Mouse (Mus musculus): ENCODE data around the gene Pih1d2. TPM values are rescaled to one million over a fixed set of nuclear protein-coding genes. Genes with fewer than 3 reads are reported as not detected.

The Pih1d2 gene
- total RNA-seq (2021) = 1 to 10 TPM; 2.1 to 2.5 TPM

DNA sequence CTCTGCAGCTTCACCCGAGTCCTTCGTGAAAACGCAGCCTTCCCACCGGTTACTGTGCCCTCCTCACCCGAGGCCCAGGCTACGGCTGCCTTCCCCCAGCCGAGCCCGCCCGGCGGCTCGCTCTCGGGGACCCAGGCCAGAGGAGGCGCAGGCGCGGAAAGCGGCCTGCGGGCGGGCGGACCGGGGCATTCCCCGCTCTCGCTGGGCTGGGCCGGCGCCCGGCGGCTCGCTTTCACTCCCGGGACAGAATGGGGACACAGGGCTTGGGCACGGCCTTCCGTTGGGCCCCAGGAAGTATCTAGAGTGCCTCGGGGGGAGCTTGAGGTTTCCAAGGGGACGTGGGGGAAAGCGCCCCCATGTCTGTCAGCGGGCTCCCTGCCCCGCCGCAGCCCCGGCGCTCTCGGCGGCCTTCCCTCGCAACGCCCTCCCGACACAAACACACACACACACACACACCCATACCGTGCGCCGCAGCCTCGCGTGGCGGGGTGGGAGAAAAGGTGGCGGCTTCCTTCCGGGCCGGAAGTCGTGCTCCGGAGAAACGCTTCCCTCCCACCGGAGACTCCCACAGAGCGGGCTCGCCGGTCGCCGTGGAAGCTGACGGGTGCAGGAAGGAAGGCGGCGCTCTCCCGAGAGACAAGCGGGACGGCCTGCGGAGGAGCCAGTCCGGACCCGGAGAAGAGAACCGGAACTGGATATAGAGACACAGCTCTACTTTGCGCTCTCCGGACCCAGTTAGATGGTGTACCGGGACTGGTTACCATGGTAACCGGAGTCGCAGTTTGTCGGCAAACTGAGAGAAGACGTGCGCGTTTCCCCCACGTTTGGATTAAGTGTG, at the start of gene Pih1d2, which contains the start of gene Nkapd1:
Pih1d2 (plus strand) TSS at position 556 of the 838 bp plus-strand sequence.
Nkapd1 (minus strand) TSS at position 699 of the 838 bp plus-strand sequence.
- intact Hi-C loops (cut with DNase I) = no loop called here
- DNase-seq = peak; percentile 86

DNA sequence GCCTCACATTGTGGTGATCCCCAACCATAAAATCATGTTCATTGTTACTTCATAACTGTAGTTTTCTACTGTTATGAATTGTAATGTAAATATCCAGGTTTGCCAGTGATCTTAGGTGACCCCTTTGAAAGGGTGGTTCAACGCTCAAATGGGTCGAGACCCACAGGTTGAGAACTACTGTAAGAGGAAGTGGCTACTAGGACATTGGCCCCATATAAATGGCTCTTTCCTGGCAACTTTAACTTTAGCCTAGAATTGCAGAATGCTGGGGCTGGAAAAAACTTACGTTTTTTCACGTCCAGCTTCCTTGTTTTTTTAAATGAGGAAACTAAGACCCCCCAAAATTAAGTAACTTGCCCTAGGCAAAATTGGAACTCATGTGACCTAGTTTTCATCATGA, 49.7 kb upstream of the Pih1d2 start:
- intact Hi-C loops (cut with DNase I) = no loop called here
- DNase-seq = no peak

DNA sequence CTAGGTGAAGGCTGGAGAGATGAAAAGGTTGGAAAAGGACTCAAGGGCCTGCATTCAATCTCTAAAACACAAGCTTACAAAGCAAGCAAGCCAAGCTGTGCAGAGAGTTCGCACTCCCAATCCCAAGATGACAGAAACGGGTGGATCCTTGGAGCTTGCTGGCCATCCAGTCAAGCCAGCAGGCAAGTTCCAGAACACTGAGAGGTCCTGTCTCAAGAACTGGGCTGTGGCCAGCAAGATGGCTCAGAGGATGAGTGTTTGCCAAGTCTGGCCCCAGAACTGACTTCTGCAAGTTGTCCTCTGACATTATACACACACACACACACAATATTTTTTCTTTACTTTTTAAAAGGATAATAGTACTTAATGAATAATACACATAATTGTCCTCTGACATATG, 49.2 kb upstream of the Pih1d2 start:
- no peak for DNase-seq
- intact Hi-C loops (cut with DNase I) = no loop called here

DNA sequence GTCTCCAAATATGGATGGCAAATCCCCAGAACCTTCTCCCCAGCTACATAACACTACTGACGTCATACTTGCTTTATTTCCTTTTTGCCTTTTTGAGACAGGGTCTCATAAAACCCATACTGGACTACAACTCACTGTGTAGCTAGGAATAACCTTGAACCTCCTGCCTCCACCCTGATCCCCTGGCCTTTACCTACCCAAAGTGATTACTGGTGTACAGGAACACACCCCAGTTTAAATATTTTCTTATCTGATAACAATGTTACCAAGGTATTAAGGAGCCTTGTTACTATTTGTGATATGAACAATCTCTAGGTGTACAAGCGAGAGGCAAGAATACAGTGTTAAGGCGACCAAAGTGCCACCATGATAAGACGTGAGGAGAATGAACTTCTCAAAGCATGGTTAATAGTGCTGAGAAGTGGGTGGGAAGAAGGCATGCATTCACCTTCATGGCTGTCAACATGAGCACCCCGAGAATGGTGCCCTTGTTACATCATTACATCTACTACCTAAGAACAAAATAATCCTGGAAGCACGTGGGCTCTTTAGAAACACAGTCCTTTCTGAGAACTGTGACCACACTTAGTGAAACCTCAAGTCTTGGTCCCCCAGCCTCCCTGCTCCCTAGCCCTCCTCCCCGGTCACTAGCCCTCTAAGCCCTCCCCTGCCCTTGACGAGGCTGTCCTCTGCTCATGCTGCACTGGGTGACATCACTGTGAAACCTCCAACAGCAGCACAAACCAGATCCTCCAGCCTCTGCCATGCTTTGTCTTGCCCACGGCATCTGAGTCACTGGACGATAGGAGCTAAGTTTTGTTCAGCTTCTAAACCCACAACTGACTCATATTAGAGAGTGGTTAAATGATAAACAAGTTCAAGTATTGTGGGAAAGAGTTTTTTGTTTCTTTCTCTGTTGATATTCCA, 47.3 kb upstream of the Pih1d2 start:
- DNase-seq = no peak
- intact Hi-C loops (cut with DNase I) = no loop called here

DNA sequence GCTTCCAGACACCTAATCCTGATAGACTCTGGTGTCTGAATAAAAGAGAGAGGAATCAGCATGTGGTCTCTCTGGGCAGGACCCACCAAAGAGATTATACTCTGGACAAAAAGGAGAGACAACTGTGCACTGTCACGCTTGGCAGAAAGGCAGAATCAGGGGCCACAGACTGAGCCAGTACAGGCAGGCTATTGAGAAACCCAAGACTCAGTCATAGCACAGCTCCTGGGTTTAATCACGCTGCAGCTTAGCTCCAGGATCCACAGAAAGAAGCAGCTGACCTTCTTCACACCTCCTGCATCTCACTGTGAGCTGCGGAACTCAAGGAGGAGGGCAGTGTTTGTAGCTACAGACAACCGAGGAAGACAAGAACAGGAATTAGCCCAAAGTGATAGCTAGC, 36.8 kb upstream of the Pih1d2 start:
- intact Hi-C loops (cut with DNase I) = no loop called here

DNA sequence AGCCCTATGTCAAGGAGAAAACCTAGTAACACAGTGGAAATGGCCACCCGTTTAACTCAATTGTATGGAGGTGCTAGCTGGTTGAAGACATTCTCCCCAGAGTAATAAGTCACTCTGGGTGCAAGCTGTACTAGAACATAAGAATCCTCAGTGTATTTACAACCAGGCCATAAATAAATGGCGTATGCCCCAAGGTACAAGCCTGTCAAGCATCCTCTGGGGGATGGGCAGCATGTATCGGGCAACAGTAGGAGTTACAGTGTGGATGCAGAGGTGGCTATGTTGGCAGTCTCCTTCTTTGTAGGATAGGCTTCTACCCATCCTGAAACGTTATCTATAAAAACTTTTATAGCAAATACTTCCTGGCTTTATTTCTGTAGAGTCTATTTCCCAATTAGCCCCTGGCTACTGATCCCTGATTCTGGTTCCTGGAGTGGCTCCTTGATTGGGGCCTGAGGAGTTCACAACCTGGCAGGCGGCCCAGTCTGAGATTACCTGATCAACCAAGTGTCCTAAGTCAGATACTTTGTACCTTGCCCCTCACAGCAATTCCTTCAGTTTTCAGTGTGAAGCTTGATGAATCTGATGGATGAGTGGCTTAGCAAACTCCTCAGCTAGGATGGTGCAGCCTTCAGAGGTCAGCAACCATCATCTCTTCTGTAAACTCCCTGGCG, 31.8 kb upstream of the Pih1d2 start:
- intact Hi-C loops (cut with DNase I) = no loop called here

More for the DNA sequence above, 36.8 kb upstream of the Pih1d2 start:
- no peak for DNase-seq

DNA sequence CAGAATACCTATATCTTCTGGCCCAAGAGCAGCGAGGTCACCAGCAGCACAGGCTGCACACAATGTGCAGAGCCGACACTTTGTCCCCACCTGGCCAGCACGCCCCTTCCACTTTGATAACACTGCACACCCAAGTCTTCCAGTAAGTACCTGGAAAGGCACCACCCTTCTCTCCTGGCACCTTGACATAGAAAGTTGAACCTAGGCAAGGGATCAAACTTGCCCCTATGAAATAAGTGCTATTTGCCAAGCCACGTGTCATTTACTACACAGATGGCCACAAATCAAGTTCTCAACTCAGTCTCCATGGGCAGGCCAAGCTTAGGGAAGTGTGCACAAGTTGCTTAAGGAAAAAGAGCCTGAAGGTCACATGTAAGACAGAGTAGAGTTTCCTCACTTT, 30.2 kb upstream of the Pih1d2 start:
- intact Hi-C loops (cut with DNase I) = no loop called here
- DNase-seq = no peak

More for the DNA sequence above, 31.8 kb upstream of the Pih1d2 start:
- DNase-seq = no peak

DNA sequence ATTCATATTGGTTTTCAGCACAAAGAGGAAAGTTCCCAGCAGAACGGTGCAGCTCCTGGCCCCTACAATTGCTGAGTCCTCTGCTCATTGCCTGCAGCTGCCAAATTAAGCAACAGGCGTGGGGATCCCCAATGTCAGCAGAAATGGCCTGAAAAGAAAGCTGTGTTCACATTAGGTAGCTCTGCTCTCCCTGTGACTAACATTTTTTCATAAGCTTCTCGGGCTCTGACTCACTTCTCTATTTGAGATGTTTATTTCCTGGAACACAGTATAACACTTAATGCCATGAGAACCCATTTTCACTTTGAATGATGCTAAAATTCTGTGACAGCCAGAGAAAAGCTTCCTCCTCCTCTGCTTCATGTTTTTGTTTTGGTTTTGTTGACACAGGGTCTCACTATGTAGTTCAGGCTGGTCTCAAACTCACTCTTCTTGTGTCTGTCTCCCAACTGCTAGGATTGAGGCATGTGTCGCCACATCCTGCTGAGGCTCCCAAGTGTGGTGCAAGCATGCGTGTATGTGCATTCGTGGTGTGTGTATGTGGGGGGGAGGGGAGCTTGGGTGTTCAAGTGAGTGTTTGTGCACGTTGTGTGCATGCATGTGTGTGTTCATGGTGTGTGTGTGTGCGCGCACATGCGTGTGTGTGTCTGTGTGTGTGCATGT, 26.1 kb upstream of the Pih1d2 start:
- intact Hi-C loops (cut with DNase I) = no loop called here
- no peak for DNase-seq

DNA sequence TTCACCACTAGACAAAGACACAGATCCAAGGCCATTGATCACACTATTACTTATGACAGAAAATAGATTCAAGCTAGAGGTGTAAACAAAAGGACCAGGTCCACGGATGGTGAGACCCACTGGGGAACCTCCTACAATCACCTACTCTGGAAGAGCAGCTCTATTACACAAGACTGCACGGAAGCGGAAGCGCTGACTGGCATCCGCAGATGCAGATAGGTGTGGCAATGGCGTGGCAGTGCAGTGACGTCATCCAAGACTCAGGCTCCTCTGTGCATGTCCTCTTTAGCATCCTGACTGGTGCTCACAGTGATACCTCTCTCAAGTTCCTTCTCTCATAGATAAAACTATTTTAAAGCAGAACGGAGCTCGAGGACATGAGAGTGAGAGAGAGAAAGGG, 24.2 kb upstream of the Pih1d2 start:
- DNase-seq = no peak
- intact Hi-C loops (cut with DNase I) = no loop called here

DNA sequence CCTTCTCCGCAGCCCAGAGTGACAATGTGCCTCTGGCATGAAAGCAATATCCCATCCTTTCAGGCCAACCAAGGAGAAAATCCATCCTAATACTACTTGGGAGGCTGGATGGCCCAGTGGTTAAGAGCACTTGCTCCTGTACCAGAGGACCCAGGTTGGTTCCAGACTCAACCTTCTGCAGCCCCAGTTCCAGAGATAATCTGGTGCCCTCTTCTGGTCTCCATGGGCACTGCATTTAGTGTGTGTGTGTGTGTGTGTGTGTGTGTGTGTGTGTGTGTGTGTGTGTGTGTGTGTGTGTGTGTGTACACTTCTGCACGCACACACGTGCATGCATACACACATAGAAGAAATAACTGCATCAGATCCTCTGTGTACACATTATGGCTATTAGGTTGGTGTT, 23.6 kb upstream of the Pih1d2 start:
- intact Hi-C loops (cut with DNase I) = no loop called here
- DNase-seq = peak; percentile 27

DNA sequence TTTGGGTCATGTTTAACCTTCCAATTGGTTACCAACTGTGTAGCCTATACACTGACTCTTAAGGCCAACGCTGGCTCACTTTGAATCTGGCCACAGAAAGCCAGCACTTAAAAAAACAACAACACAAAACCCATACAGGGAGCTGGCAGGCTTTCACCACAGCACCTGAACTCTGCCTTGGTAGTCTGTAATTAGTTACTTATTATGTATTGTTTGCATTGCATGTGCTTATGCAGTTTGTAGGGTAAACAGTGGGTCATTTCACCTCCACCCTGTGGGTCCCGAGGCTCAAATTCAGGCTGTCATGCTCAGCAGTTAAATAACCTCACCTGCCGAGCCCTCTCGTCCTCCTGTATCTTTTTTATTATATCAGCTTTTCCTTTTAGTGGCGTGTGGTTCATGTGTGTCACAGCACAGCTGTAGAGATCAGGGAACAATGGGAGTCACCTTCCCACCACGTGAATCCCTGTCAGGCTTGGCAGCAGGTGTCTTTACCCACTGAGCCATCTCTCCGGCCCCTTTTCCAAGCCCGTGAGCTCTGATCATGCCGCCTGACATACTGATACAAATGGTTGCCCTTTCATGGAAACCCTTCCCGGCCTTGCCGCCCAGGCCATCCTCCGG, 22.2 kb upstream of the Pih1d2 start:
- intact Hi-C loops (cut with DNase I) = no loop called here
- no peak for DNase-seq

DNA sequence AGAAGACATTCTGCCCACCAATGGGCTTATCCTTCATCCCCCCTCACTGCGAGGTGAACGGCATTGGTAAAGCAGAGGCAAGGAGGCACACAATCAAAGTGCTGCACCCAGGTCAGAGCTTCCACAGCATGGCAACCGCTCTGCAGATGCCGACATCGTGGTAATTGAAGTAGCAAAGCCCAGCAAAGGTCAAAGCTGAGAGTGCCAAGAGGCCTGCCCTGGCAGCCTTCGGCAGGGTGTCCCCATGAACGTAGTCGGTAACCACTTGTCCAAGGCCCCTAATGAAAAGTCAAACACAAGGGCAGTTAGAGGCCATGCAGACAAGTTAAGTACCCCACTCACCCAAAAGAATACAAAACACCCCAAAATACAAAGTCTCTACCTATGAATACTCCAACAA, 20.1 kb upstream of the Pih1d2 start:
- no peak for DNase-seq
- intact Hi-C loops (cut with DNase I) = no loop called here

DNA sequence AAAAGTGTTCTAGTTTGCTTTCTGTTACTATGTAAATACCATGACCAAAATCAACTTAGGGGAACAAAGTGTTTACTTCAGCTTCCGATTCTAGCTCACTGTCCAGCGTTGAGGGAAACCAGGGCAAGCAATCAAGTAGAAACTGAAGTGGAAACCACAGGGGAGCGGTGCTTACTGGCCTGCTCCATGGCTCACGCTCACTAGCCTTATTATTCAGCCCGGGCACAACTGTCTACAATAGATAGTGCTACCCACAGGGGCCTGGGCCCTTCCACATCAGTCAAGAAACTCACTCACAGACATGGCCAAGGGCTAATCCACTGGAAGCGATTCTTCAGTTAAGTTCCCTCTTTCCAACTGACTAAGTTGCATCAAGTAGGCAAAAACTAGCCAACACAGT, 15.6 kb upstream of the Pih1d2 start:
- intact Hi-C loops (cut with DNase I) = no loop called here
- no peak for DNase-seq

DNA sequence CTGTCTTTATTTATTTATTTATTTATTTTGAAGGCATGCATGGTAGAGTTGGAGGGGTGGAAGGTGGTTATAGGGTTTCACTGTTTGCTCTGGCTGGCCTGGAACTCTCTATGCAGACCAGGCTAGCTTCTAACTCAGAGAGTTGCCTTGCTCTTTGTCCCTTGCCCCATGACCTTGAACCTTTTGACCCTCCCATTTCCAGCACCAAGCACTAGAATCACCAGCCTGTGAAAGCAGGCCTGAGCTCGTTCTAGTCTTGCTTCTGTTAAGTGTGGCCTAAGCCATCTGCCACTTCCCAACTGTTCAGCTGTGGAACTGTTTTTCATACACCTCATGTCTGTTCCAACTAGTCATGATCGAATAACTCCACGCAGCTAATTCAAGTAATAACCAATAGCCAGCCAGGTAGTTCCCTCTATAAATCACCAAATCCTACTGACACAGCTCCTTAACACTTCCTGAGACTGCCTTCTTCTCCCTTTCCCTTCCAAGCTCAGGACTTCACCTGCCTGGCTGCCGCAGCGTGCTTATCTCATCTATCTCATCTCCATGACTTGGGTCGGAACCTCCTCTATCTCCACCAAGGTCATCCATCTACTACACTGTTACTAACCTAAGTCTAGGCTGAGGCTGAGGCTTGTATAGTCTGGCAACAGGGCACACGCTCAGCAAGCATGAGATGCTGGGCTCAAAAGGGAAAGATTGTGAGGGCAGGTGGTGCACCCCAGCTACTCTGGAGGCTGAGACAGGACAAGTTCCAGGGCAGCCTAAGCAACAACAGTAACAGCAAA, 14.9 kb upstream of the Pih1d2 start:
- intact Hi-C loops (cut with DNase I) = no loop called here
- DNase-seq = no peak

DNA sequence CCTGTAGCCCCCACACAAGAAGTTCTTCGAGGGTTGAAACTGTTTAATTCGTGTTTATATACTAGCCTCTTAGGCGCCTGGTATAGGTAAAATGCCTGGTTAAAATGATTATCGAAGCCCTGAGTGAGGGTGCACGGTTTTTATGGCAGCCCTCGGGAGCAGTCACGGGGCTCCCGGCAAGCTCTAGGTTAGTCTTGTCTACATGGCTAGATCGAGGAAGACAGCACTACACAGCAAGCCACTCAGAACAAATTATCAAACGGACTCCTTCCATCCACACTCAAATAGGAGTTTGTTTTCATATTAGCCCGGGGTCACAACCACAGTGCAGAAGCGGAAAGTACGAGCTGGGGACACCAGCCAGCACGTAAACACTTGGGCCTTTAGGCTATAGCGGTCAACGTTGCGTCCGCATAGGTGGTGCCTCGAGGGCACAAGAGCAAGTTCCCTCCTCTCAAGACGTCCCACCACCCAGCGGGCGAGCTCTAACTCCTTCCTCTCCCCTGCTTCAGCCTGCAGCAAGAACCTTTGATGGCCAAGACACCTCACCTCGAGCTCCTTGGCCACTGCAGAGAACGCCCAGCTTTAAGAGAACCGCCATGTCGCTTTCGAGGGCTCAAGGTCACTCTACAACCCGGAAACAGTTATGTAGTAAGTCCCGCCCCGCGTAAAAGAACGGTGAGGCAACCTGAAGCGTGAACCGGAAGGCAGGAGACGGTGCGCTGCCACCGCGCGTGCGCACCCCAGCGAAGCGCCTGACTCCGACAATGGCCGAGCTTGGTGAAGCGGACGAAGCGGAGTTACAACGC, 13.7 kb upstream of the Pih1d2 start, which contains the start of the genes Sdhd and Timm8b:
Sdhd (minus strand) TSS at position 624 of the 809 bp plus-strand sequence.
Timm8b (plus strand) TSS at position 722 of the 809 bp plus-strand sequence.
- intact Hi-C loops (cut with DNase I) = no loop called here
- peak; percentile 94 for DNase-seq

DNA sequence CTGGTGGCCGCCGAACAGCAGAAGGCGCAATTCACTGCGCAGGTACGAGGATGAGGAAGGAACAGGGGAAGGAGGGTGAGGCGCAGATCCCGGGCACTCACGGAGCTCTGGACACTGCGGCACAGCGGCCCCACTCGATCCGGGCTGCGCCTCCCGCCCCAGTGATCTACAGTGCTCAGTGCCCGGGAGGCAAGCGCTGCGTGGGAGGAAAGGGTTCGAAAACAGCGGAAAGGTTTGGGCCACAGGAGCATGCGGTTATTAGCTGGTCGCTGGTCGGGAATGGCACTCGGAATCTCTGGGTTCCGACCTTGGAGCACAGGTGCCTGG, 13.2 kb upstream of the Pih1d2 start:
- intact Hi-C loops (cut with DNase I) = no loop called here

DNA sequence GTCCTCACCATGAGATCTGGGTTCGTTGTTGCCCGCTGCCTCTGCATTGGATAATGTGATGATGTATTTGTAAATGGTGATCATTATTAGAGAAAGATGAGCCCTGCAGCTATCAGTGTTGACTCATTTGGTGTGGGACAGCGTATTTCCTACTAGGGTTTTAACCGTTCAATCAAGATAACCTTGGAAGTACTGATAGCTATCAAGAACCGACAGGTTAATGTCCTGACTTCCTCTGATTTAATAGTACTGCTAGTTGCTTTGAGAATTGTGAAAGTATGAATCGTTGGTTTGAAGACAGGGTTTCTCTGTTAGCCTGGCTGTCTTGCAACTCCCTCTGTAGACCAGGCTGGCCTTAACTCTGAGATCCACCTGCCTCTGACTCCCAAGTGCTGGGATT, 12.8 kb upstream of the Pih1d2 start:
- intact Hi-C loops (cut with DNase I) = no loop called here
- DNase-seq = no peak

More for the DNA sequence above, 13.2 kb upstream of the Pih1d2 start:
- DNase-seq = no peak

DNA sequence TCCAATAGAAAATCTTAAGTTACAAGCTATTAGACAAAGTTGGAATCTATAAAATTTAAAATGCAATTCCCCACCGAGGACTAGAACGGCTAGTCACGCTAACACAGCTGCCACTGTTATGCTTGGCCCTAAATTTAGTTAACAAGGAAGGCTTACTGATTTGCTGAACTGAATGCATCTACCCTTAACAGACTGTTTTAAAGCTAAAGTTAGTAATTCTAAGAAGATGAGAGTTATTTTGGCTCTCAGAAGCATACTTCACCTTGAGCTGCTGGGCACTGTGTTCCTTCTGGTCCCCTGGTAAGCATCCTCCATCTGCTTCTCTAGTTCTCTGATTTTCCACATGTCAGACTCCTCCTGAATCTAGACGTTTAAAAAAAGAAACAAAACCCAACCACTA, 5.0 kb upstream of the Pih1d2 start:
- no peak for DNase-seq
- intact Hi-C loops (cut with DNase I) = no loop called here
